Mouse (Mus musculus): ENCODE data around the gene Exoc6b. TPM values are rescaled to one million over a fixed set of nuclear protein-coding genes. Genes with fewer than 3 reads are reported as not detected.

Gene Exoc6b
- total and polyA plus RNA-seq, 2 experiments from 2014 or later, result 37.0 to 43.7 TPM

- peaks cover 66% of the 10 kb centered on the region for H3K27me3 ChIP-seq (ENCODE audit: insufficient read depth, low read length)
- 69% methylated on average over 9 of the region's 9 CpGs for WGBS
- DNase-seq (ENCODE audit: low spot score) (no peak), ATAC-seq (ENCODE audit: low FRiP score) (no peak)
- H3K36me3 ChIP-seq (ENCODE audit: insufficient read depth, low read length), result no peaks in the 10 kb centered on the region
- no peak overlapping the region for H3K9ac ChIP-seq (replicated peaks; ENCODE audit: low read length, poor library complexity, severe bottlenecking)
- no peak overlapping the region for H3K27ac ChIP-seq (ENCODE audit: low read depth, low read length)
- H3K9me3 ChIP-seq (ENCODE audit: low read length), result no peaks in the 10 kb centered on the region
- H3K4me3 ChIP-seq (ENCODE audit: low read depth, low read length), result no peak overlapping the region
- no peak overlapping the region for H3K4me2 ChIP-seq (ENCODE audit: low read depth, low read length, poor library complexity, severe bottlenecking)
- TF ChIP-seq CTCF (IDR thresholded peaks at IDR 0.05), result no peak
- peaks cover 18% of the 10 kb centered on the region; the same call in 1 of the 2 replicates for H3K4me1 ChIP-seq (ENCODE audit: insufficient read depth, low read length)
Measured at GRCm38 (mm10) chr6:84581833-84582445, 487.4 kb downstream of the Exoc6b start.

GRCm38 (mm10) chr6:84580979-84581832 lies 488.1 kb downstream of the Exoc6b start:
- Histone ChIP-seq H3K27me3 (ENCODE audit: insufficient read depth, low read length) (peaks cover 63% of the 10 kb centered on the region), H3K9ac (replicated peaks; ENCODE audit: low read length, poor library complexity, severe bottlenecking) (no peak overlapping the region), H3K9me3 (ENCODE audit: low read length) (no peaks in the 10 kb centered on the region), H3K4me2 (ENCODE audit: low read depth, low read length, poor library complexity, severe bottlenecking) (no peak overlapping the region), H3K36me3 (ENCODE audit: insufficient read depth, low read length) (no peaks in the 10 kb centered on the region), H3K4me3 (ENCODE audit: low read depth, low read length) (no peak overlapping the region), H3K4me1 (ENCODE audit: insufficient read depth, low read length) (peaks cover 18% of the 10 kb centered on the region; the same call in 1 of the 2 replicates), H3K27ac (ENCODE audit: low read depth, low read length) (no peak overlapping the region)
- ATAC-seq (ENCODE audit: low FRiP score) (no peak), DNase-seq (ENCODE audit: low spot score) (no peak)
- no peak for TF ChIP-seq CTCF (IDR thresholded peaks at IDR 0.05)
- WGBS, result 58% methylated on average over 6 of the region's 6 CpGs

GRCm38 (mm10) chr6:84579508-84579907 lies 489.8 kb downstream of the Exoc6b start:
- 70% methylated on average over 8 of the region's 8 CpGs for WGBS
- H3K9me3 ChIP-seq (ENCODE audit: low read length), result no peaks in the 10 kb centered on the region
- no peak overlapping the region for H3K4me3 ChIP-seq (ENCODE audit: low read depth, low read length)
- DNase-seq (ENCODE audit: low spot score), result no peak
- H3K36me3 ChIP-seq (ENCODE audit: insufficient read depth, low read length), result no peaks in the 10 kb centered on the region; the same call in 1 of the 2 replicates
- TF ChIP-seq CTCF (IDR thresholded peaks at IDR 0.05), result no peak
- H3K4me1 ChIP-seq (ENCODE audit: insufficient read depth, low read length), result peaks cover 13% of the 10 kb centered on the region; the same call in 1 of the 2 replicates
- no peak overlapping the region for H3K27ac ChIP-seq (ENCODE audit: low read depth, low read length)
- ATAC-seq (ENCODE audit: low FRiP score), result no peak
- no peak overlapping the region for H3K9ac ChIP-seq (replicated peaks; ENCODE audit: low read length, poor library complexity, severe bottlenecking)
- H3K27me3 ChIP-seq (ENCODE audit: insufficient read depth, low read length), result peaks cover 52% of the 10 kb centered on the region
- no peak overlapping the region for H3K4me2 ChIP-seq (ENCODE audit: low read depth, low read length, poor library complexity, severe bottlenecking)

- no peak for DNase-seq (ENCODE audit: low spot score)
- peak; percentile 68 for TF ChIP-seq CTCF (IDR thresholded peaks at IDR 0.05)
Measured at GRCm38 (mm10) chr6:84578928-84579327, 490.4 kb downstream of the Exoc6b start.

GRCm38 (mm10) chr6:84577898-84578297 lies 491.4 kb downstream of the Exoc6b start:
- Histone ChIP-seq H3K27me3 (ENCODE audit: insufficient read depth, low read length) (peaks cover 38% of the 10 kb centered on the region), H3K9me3 (ENCODE audit: low read length) (no peaks in the 10 kb centered on the region), H3K4me1 (ENCODE audit: insufficient read depth, low read length) (no peaks in the 10 kb centered on the region), H3K36me3 (ENCODE audit: insufficient read depth, low read length) (no peaks in the 10 kb centered on the region; the same call in 1 of the 2 replicates), H3K4me2 (ENCODE audit: low read depth, low read length, poor library complexity, severe bottlenecking) (no peak overlapping the region), H3K4me3 (ENCODE audit: low read depth, low read length) (no peak overlapping the region), H3K27ac (ENCODE audit: low read depth, low read length) (no peak overlapping the region), H3K9ac (replicated peaks; ENCODE audit: low read length, poor library complexity, severe bottlenecking) (no peak overlapping the region)
- ATAC-seq (ENCODE audit: low FRiP score), result no peak
- DNase-seq (ENCODE audit: low spot score), result no peak
- WGBS, result 63% methylated on average over 4 of the region's 4 CpGs
- TF ChIP-seq CTCF (IDR thresholded peaks at IDR 0.05), result no peak

More at GRCm38 (mm10) chr6:84578928-84579327, 490.4 kb downstream of the Exoc6b start:
- no peaks in the 10 kb centered on the region for H3K9me3 ChIP-seq (ENCODE audit: low read length)
- peaks cover 7% of the 10 kb centered on the region; the same call in 1 of the 2 replicates for H3K4me1 ChIP-seq (ENCODE audit: insufficient read depth, low read length)
- H3K4me2 ChIP-seq (ENCODE audit: low read depth, low read length, poor library complexity, severe bottlenecking), result no peak overlapping the region
- H3K9ac ChIP-seq (replicated peaks; ENCODE audit: low read length, poor library complexity, severe bottlenecking), result no peak overlapping the region
- no peaks in the 10 kb centered on the region; the same call in 1 of the 2 replicates for H3K36me3 ChIP-seq (ENCODE audit: insufficient read depth, low read length)
- H3K4me3 ChIP-seq (ENCODE audit: low read depth, low read length), result no peak overlapping the region
- peaks cover 47% of the 10 kb centered on the region for H3K27me3 ChIP-seq (ENCODE audit: insufficient read depth, low read length)
- WGBS, result 24% methylated on average over 5 of the region's 5 CpGs
- no peak for ATAC-seq (ENCODE audit: low FRiP score)
- H3K27ac ChIP-seq (ENCODE audit: low read depth, low read length), result no peak overlapping the region
